Mouse (Mus musculus) heart, adult 18-20 months (tissue): ENCODE data around the gene Trpm4. TPM values are rescaled to one million over a fixed set of nuclear protein-coding genes. Genes with fewer than 3 reads are reported as not detected.

ENCODE experiments used
- DNase-seq, 2 experiments: peaks; one replicate each; pipeline ENCODE4 v3.0.0; 2021 to 2022; ENCODE audit warnings: mixed read lengths in 1 of 2
- total RNA-seq, 2 experiments: library from RNA; stranded (reverse); gene quantifications; 2 replicates each; pipeline ENCODE4 v1.2.3; 2021

Trpm4 gene
- total RNA-seq, 2 experiments from 2014 or later: 20.0 to 27.9 TPM

- no peak for DNase-seq
These were observed 19.5 kb upstream of the Trpm4 start for GRCm38 (mm10) chr7:45353041-45353440.

DNA sequence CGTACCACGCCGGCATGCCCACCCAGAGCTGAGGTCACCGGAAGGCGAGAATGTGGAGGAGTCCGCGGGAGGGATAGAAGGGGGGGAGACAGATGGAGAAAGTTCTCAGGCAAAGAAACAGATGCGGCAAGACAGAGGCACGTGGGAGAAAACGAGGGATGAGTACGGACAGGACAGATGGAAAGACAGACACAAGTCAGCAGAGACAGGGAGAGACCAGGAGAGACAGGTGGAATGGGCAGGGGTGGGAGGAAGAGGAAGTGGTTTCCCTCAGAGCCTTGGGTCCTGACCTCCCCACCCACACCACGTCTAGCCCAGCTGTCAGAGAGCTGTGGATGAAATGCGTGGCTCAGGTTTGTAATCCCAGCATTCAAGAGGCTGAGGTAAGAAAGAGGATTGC lies 13.3 kb upstream of the Trpm4 start:
- DNase-seq: no peak

DNA sequence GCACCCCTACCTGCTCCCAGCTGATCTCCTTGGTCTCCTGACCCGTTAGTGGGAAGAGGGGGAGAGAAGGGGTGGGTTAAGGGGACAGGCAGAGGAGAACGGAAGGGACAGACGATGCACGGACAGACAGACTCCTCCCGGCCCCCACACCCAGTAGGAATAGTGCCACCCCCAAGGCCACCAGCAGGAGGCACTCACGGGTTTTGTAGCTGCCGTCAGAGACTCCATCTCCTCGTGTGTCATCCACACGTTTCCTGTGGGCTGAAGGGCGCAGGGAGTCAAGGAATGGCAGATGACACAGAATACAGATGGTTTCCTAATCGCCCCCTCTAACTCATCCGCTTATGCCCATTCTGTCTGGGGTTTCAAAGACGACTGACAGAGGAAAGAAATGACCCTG lies 10.0 kb upstream of the Trpm4 start:
- DNase-seq: no peak

DNA sequence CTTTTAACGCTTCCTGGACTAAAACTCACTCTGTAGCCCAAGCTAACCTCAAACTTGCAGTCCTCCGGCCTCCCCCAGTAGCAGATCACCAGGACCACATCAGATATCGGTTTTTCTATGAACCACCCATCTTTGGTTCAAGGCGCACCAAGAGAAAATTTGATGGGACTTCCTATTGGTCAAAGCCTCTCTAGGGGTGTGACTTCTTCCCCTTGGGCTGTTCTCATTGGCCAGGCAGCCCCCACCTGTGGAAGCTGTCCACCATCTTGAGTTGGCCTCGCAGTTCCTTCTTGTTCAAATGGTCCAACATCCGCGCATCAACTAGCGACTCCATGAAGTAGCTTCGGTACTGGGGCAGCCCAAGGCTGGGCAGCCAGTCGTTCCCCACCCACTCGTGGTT lies 8.5 kb upstream of the Trpm4 start:
- no peak for DNase-seq

GRCm38 (mm10) chr7:45341303-45341702 lies 7.7 kb upstream of the Trpm4 start:
- DNase-seq: peak; percentile 79 to 85

GRCm38 (mm10) chr7:45340669-45341068 lies 7.1 kb upstream of the Trpm4 start:
- peak; percentile 74 to 76 for DNase-seq

DNA sequence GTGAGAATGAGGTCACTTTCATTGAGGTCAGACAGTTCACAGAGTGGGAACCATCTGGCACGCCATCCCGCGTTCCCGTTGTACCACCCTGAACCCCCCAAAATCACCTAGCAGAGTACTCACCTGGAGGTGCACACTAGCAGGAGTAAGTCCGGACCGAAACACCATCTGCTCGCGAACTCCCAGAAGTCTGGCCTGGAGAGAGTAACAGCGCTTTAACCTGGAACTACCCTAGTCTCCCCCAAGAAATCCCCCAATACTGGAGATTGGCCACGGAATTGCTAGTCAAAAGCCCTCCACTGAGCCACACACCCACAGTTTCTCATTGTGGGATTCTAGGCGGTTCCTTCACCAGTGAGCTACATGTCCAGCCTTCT lies 6.5 kb upstream of the Trpm4 start:
- DNase-seq: no peak

- DNase-seq: peak; percentile 74 to 75
These were observed 6.0 kb upstream of the Trpm4 start for GRCm38 (mm10) chr7:45339410-45340065.

GRCm38 (mm10) chr7:45338161-45338911 lies 4.8 kb upstream of the Trpm4 start:
- DNase-seq: peak in 1 of 2 experiments; percentile 38

DNA sequence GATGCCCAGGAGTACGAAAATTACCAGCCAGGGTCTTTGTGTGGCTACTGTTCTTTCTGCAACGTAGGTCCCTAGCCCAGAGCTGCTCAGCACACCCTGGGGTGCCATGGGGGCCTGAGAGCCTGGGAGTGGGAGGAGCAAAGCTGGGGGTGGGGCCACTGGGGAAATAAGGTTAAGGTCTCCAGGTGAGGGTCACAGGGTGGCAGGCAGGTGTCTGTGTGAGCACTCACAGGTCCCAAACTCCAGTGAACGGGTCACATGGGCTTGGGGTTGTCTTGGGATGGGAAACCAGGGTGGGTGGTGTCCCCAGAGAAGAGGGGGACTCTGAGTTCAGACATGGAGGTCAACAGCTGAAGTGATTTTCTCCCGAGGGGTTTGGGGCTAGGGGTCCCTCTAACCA lies 3.9 kb upstream of the Trpm4 start:
- DNase-seq: no peak

DNA sequence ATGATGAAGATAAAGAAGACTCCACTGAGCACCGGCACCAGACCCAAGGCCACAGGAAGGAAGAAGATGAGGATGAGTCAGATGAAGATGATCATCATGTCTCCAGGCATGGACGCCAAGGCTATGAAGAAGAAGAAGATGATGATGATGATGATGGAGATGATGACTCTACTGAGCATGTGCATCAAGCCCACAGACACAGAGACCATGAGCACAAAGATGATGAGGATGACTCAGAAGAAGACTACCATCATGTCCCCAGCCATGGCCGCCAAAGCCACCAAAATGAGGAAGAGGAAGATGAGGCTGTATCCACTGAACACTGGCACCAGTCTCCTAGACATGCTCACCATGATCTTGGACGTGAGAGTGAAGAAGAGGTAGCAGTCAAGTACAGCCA lies 2.7 kb upstream of the Trpm4 start:
- DNase-seq: no peak

DNA sequence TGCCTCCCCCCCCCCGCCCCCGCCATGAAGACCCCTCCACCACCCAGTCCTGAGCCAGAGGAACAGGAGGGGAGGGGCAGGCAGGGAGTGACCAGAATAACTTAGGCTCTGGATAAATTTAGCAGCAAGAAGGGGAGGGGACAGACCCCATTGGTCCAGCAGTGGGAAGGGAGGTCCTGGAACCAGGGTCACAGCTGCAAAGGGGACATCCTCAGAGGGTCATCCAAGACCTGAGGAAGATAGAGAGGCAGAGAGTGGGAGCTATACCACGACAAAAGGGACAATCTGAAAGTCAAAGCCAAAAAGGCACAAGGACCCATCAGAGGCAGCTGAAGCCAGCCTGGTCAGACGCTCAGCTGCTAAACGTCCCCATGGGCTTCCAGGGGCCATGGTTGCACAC lies 1.5 kb upstream of the Trpm4 start, which contains the start of gene Hrc:
Hrc (plus strand) TSS at position 235 of the 400 bp plus-strand sequence.
- DNase-seq: peak; percentile 71 to 83

GRCm38 (mm10) chr7:45334605-45335004 lies 1.0 kb upstream of the Trpm4 start:
- peak; percentile 61 to 77 for DNase-seq

DNA sequence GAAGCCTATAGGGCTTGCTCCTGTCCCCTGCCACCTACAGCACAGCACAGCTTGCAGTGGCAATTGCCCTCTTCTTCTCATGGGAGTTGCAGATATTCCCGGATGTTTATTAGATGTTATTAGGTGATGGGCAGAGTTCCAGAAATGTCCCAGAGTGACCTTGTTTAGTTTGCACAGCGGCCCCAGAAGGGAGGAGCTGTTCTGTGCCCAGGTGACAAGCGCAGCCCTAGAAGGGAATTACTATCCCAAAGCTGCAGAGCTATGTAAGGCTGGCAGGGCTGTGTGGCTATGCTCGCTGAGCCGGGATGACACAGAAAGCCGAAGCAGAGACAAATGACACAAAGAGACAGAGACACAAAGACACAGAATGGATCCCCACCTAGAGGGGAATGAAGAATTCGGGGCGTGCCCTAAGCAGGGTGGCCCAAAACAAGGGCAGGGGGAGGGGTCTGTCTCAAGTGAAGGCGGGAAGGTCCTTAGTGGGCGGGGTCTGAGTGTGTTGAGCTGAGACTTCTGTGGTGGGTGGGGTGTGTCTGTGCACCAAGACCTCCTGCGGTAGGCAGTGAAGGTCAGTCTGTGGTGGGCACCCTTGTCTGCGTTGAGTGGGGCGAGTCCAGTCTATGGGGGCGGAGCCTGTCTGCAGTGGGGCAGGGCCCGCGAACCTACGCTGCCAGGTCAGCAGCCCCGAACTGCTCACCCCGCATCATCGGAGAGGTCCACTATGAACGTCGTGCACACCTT lies 725 bp downstream of the Trpm4 start:
- peak; percentile 71 to 77 for DNase-seq

GRCm38 (mm10) chr7:45331502-45331901 lies 2.1 kb downstream of the Trpm4 start:
- DNase-seq: no peak

DNA sequence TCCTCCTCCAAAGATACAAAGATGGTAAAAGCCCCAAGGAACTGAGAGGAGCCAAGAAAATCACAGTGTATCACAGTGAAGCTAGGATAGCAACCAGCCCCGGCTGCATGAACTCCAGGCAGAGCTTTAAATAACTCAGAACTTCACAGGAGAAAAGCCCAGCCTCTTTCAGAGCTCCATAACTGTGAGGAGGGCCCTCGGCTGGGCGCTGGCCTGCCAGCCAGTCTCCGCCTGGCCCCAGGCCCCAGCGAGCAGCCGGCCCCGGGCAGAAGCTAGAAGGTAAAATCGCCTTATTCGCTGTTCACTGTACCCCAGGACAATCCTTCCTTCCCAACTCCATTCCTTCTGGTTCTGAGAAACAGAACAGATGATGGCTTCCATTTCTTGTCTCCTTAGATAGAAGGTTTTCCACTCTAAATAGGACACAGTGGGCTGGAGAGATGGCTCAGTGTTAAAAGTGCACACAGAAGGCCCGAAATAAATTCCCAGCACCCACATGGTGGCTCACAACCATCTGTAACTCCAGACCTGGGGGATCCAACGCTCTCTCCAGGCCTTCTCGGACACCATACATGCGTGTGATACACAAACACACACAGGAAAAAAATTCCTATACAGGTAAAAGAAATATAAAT lies 4.6 kb downstream of the Trpm4 start:
- DNase-seq: peak; percentile 41 to 42

- no peak for DNase-seq
These were observed 7.8 kb downstream of the Trpm4 start for GRCm38 (mm10) chr7:45325800-45326199.

DNA sequence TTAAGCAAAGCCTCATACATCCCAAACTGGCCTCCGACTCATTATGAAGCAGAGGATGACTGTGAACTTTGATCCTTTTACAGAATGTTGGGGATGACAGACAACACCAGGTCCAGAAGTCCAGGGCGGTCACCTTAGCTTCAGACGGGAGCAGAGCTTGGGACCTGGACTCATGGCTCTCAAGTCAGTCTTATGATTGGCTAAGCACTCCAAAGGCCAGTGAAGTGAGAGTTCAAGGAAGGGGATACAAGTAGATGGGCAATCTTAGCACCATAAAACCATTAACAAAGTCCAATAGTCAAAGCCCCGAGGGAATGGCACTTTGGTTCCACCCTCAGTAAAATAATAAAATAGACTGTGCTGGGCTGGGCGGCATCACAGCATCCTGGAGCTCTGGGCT lies 10.5 kb downstream of the Trpm4 start:
- DNase-seq: no peak

DNA sequence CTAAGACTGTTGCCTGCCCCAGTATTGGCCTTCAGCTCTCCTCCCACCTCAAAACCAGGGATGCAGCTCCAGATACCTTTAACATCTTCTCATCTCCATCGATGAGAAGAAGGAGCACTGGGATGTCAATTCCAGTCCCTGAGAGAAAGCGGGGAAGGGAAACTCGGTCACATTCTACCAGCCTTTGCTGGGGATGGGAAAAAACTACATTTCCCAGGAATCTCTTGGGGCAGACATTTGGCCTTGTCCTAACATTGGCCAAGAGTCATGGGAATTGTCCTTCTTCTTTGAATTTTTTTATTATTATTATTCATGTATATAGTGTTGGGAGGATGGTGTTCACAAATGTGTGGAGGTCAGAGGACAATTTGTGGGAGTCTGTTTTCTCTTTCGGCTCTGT lies 11.3 kb downstream of the Trpm4 start:
- no peak for DNase-seq

GRCm38 (mm10) chr7:45316536-45316935 lies 17.0 kb downstream of the Trpm4 start:
- no peak for DNase-seq

- DNase-seq: no peak
These were observed 18.3 kb downstream of the Trpm4 start for GRCm38 (mm10) chr7:45315182-45315701.

DNA sequence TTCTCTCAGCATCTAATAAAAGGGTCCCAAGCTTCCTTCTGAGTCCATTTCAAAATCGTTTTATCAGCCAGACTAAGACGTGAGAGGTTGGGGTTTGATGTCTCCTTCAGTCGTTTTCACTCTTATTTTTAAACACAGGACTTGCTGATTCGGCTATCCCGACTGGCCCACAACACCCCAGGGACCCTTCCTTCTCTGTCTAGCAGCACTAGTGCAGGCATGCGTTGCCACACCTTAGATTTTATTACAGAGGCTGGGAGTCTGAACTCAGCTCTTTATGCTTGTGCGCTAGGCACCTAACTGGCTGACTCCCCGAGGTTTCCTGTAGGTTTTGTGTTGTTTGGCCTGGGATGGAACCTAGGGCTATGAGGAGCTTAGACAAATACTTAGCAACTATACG lies 20.1 kb downstream of the Trpm4 start:
- DNase-seq: no peak
